Mouse (Mus musculus) retina, adult 2 months (tissue): ENCODE results near the gene Hemgn.

Experiments
- DNase-seq: peaks from one replicate; pipeline ENCODE4 v3.0.0-alpha.2; 2012; ENCODE audit warnings: low read depth, low spot score

Gene Hemgn

DNA sequence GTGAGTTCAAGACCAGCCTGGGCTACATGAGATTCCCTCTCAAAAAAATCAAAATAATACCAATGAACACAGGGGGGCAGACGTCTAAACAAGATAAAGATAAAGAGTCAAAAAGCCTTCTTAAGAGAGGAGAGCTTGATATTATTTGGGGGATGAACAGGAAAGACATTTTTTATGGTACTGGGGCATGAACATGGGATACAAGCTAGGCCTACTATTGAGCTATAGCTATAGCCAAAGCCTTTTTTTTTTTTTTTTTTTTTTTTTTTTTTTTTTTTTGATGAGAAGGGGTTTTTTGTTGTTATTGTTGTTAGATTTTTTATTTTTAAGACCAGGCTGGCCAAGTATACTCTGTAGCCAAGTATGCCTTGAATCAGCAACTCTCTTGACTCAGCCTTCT is 1.2 kb downstream of the Hemgn start:
- DNase-seq = no peak

DNA sequence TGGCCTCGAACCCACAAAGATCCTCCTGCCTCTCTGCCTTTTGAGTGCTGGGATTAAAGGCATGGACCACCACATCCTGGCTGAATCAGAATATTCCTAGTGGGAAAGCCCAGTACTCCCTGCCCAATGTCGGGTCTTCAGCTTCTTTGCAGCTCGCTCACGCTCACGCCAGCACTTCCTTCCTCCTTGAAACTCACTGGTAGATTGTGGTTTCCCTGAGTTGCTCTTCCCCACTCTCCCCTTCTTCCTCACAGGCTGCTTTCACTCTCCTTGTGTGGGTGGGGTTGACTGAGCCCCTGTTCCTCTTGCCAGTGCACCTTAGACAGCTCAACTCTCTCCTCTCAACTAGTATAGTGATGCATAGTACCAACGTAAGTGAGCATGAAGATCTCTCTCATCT is 1.8 kb downstream of the Hemgn start:
- no peak for DNase-seq

- DNase-seq = no peak
Observed at GRCm38 (mm10) chr4:46410677-46411076, 2.6 kb downstream of the Hemgn start.

DNA sequence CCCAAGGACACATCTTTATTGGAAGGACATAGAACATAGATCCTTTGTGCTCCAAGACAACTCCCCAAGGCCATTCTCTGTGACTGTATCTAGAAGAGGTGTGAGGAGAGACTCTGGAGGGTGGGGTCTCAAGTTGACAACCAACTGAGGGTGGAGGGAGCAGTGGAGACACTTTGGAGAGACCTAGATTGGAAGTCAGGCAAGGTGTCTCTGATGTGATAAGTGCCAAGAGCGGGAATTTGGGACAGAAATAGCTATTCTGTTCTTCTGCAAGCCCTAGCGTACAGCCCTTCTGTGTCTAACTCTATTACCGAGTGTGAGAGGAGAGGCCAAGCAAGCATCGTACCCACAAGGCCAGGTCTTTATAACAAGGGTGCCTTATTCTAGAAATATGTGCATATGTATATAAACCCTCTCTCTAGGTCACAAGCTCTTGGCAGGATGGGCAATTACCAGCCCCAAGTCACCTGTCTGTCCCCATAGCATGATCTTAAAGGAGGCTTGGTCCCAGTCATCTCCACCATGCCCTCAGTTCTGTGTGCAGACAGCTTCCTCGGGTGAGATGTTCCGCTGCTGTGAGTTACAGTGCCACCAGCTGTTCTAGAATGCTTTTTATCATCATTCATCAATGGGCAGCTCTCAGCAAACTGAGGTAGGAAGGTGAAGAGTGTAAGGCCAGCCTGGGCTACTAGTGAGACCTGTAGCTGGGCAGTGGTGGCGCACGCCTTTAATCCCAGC is 6.2 kb downstream of the Hemgn start:
- no peak for DNase-seq

GRCm38 (mm10) chr4:46404042-46404795 is 9.1 kb downstream of the Hemgn start:
- DNase-seq = no peak

- no peak for DNase-seq
Observed at GRCm38 (mm10) chr4:46398839-46399238, 14.5 kb downstream of the Hemgn start.

DNA sequence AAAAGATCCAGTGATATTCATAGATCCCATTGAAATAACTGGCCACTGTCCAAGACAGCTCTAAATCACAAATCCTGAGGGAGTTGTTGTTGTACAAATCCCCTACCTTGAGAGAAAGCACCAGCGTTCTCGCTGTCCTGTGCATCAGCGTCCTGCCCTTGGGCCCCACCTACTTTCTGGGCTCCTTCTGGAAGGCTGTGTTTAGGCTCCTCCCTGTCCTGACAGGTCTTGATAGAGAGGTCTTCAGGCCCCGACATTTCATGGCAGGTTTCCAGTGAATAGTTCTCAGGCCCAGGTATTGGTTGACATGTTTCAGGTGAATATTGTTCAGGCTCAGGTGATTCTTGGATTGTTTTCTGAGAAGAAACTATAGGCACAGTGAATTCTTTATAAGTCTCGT is 17.6 kb downstream of the Hemgn start:
- DNase-seq = no peak

DNA sequence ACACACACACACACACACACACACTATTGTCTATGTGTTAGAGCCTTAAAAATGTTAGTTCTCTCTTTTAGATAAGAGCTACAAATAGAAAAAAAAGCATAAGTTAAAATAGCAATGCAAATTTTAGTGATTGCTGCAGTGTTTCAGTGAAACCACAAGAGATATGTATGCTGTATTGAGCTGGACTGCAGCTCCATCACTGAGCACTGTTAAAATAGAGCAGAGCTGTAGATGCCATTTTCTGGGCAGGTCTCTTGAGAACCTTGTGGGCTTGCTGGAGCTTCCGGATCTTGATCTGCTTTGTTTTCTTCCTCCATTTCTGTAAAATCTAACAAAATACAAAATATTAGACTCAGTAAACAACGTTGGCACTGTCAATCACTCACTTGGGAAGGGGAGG is 18.9 kb downstream of the Hemgn start:
- DNase-seq = no peak

GRCm38 (mm10) chr4:46390390-46390970 is 22.8 kb downstream of the Hemgn start:
- peak; percentile 56 for DNase-seq

- peak; percentile 40 for DNase-seq
Observed at GRCm38 (mm10) chr4:46389612-46390341, 23.5 kb downstream of the Hemgn start.

DNA sequence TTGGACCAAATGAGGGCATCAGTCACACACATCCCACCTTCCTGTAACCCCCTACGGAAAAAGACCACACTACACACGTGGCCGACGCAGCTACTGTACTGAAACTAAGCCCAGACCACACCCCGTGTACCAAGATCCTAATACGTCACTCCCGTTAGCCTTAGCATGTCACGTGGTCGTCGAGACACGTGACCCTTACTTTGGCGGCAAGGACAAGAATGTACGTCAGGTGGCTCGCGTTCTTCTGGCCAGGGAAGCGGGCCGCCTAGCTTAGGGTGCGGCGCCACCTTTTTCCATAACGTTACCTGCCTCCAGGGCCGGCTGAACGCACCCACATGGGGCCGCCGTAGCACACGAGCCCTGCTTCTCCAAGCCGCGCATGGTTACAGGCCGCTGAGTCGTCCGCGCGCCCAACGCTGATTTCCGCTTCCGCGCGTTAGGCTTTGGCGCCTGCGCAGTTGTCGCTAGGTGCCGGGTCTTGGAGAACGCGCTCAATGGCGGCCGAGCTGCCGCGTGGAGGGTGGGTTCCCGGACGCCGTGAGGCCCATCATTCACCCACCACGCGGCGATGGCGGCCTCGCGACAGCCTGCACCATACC is 24.2 kb downstream of the Hemgn start, which contains the start of gene Trmo:
Gene Trmo, minus strand, starts transcription at position 425 of the 599 bp plus-strand sequence.
- DNase-seq = peak; percentile 95

DNA sequence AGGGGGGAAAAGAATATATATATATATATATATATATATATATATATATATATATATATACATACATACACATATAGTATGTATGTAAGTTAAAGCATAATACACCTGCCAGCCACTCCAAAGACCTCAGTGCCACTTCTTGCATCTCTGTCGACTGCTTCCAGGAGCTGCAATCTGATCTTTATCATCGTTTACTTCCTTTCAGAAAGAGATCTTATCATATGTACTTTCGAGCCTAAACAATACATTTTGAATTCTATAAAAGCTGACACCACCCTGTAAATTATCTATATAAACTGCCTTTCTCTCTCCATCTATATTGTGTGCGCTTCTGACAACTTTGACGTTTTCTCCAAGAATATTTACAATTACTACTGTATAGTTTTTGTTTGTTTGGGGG is 24.8 kb downstream of the Hemgn start:
- no peak for DNase-seq

DNA sequence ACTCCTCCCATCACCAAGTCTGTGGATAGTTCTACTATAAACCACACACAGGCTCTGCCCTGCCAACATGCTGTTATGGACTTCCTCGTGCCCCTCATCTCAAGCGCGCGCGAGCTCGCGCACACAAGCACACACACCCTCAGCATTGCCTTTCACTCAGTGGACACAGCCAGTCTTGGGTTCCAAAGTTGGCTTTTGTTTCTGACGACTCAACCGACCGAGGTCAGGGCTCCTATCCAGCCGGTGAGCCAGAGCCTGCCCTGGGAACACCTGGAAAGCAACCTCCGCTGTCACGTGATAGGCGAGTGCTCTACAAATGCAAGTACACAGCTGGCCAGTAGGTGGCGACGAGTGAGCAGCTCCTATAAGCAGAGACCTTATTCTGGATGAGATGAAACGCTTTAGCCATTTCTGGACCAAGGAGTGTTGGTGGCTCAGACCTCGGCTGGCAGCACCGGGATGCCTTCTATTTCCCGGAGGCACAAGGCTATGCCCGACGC is 38.4 kb downstream of the Hemgn start:
- DNase-seq = peak; percentile 59

- DNase-seq = no peak
Observed at GRCm38 (mm10) chr4:46374455-46374854, 38.9 kb downstream of the Hemgn start.

DNA sequence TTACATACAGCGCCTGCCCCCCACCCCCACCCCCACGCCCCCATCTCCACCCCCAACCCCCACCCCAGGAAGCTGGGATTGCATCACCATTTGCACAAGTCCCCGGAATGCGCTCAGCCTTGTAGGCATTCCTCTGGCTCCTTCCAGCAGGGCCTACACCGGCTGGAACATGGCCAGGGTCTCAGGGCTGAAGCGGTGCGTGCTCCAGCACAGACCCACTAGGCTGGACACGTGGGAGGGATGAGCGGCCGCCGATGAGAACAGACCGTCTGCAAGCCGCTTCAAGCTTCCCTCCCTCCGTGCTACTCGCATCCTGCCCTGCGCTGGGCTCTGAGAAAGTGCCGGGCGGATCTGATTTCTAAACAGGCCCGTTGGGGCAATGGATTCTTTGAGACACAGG is 42.3 kb downstream of the Hemgn start:
- no peak for DNase-seq

DNA sequence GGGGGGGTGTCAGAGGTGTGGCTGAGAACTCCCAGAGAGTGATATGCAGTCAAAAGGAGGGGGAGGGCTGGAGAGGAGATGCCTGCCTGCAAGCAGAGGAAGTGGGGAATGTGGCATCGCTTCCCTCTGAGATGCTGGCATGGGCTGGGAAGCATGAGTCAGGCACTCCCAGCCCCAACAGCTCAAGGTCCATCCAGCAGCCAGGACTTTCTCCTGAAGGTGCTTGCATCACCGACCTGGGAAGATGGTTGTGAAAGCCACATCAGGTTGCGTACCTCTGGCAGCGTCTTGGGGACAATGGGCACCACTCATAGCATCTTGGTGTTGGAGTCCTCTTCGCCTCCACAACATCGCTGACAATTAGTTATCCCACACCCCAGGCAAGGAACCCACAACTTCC is 42.9 kb downstream of the Hemgn start:
- no peak for DNase-seq

- no peak for DNase-seq
Observed at GRCm38 (mm10) chr4:46369070-46369469, 44.2 kb downstream of the Hemgn start.

- no peak for DNase-seq
Observed at GRCm38 (mm10) chr4:46367487-46367959, 45.8 kb downstream of the Hemgn start.

DNA sequence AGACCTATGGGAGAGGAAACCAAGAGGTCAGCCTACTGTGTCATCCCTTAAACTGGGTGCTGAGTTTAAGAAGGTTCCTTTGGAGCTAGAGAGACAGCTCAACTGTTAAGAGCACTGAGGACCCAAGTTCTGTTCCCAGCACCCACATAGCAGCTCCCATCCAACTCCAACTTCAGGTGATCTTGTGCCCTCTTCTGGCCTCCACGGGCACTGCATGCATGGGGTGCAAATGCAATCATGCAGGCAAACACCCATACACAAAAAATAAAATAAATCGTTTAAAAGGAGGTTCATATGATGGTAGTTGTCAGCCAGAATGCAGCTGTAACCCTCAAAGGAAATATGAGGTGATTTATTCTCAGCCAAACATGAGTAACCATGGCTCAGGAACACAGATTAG is 48.9 kb downstream of the Hemgn start:
- no peak for DNase-seq

- no peak for DNase-seq
Observed at GRCm38 (mm10) chr4:46361258-46361657, 52.0 kb downstream of the Hemgn start.

DNA sequence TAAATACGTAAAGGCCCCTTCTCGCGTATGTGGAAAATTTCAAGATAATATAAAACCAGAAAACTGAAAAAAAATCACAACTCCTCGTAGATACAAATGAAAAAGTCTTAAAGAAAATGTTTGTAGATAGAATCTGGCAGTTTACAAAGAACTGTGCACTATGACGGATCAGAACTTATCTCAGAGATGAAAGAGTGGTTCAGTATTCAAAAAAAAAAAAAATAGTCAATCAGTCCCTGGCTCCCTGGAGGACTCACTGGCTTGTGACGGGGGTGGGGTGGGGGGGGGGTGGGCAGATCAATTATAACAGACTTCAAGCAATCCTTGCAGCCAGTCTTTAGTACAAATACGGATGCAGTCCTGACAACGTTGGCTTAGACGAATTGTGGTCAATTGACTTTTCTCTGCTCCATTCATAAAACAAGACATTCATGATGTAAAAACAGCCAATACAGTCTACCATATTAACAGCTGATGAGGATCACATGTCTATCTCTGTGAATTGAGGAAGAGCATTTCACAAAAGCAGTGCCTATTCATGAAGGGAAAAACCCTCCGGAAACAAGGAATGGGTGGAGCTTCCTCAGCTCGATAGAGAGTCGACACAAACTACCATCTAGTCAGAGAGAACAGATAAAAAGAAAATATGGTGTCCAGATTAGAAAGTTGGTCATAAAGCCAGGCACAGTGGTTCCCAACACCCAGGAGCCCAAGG is 53.6 kb downstream of the Hemgn start:
- no peak for DNase-seq
